Mouse (Mus musculus): ENCODE measurements around the gene Camkv.

Gene Camkv

GRCm38 (mm10) chr9:107935374-107935773, at the start of gene Camkv:
Camkv (plus strand) TSS chr9:107935674.
- no peak for DNase-seq (ENCODE audit: low spot score in 2 of 2)

- peak; percentile 89 to 91 for DNase-seq (ENCODE audit: low spot score in 2 of 2)
These were observed 47.6 kb upstream of the Camkv start, which contains the start of gene Mon1a for GRCm38 (mm10) chr9:107887804-107888266. Mon1a (plus strand) TSS chr9:107888151.

- DNase-seq (ENCODE audit: low spot score in 2 of 2): no peak
These were observed 47.1 kb upstream of the Camkv start for GRCm38 (mm10) chr9:107888267-107888850.

GRCm38 (mm10) chr9:107890260-107890659, 45.2 kb upstream of the Camkv start:
- DNase-seq (ENCODE audit: low spot score in 2 of 2): no peak

- no peak for DNase-seq (ENCODE audit: low spot score in 2 of 2)
These were observed 44.5 kb upstream of the Camkv start for GRCm38 (mm10) chr9:107891023-107891422.

GRCm38 (mm10) chr9:107898563-107898962, 36.9 kb upstream of the Camkv start:
- DNase-seq (ENCODE audit: low spot score in 2 of 2): no peak

- no peak for DNase-seq (ENCODE audit: low spot score in 2 of 2)
These were observed 35.6 kb upstream of the Camkv start for GRCm38 (mm10) chr9:107899855-107900254.

GRCm38 (mm10) chr9:107900840-107901626, 34.4 kb upstream of the Camkv start:
- DNase-seq (ENCODE audit: low spot score in 2 of 2): peak; percentile 83 to 88

GRCm38 (mm10) chr9:107901627-107901914, 33.9 kb upstream of the Camkv start:
- no peak for DNase-seq (ENCODE audit: low spot score in 2 of 2)

- peak; percentile 89 to 92 for DNase-seq (ENCODE audit: low spot score in 2 of 2)
These were observed 30.7 kb upstream of the Camkv start for GRCm38 (mm10) chr9:107904726-107905125.

GRCm38 (mm10) chr9:107906252-107906966, 29.1 kb upstream of the Camkv start, which contains the start of gene Mst1r:
Mst1r (plus strand) TSS chr9:107906873.
- DNase-seq (ENCODE audit: low spot score in 2 of 2): no peak

GRCm38 (mm10) chr9:107906967-107907800, 28.3 kb upstream of the Camkv start:
- no peak for DNase-seq (ENCODE audit: low spot score in 2 of 2)

- no peak for DNase-seq (ENCODE audit: low spot score in 2 of 2)
These were observed 27.7 kb upstream of the Camkv start for GRCm38 (mm10) chr9:107907801-107908120.

- DNase-seq (ENCODE audit: low spot score in 2 of 2): no peak
These were observed 26.9 kb upstream of the Camkv start for GRCm38 (mm10) chr9:107908410-107909158.

- DNase-seq (ENCODE audit: low spot score in 2 of 2): no peak
These were observed 25.3 kb upstream of the Camkv start for GRCm38 (mm10) chr9:107910025-107910769.

- no peak for DNase-seq (ENCODE audit: low spot score in 2 of 2)
These were observed 20.6 kb upstream of the Camkv start for GRCm38 (mm10) chr9:107914764-107915420.

GRCm38 (mm10) chr9:107917895-107918608, 17.4 kb upstream of the Camkv start:
- no peak for DNase-seq (ENCODE audit: low spot score in 2 of 2)

GRCm38 (mm10) chr9:107918884-107919283, 16.6 kb upstream of the Camkv start:
- DNase-seq (ENCODE audit: low spot score in 2 of 2): no peak

GRCm38 (mm10) chr9:107919441-107919840, 16.0 kb upstream of the Camkv start:
- DNase-seq (ENCODE audit: low spot score in 2 of 2): no peak

All from frontal cortex, postnatal 36 days (tissue).